Mouse (Mus musculus): Measurements from ENCODE around the gene Oxct2b. TPM values are rescaled to one million over a fixed set of nuclear protein-coding genes. Genes with fewer than 3 reads are reported as not detected.
"Not testable (repeated sequence)": the region's sequence is repeated elsewhere in the genome, so short reads cannot be mapped to it uniquely, and the experiment has no call there.

Gene Oxct2b
- polyA plus RNA-seq (2017; shearing (Covaris generic)): not detected

GRCm38 (mm10) chr4:123116011-123116410 is at the start of gene Oxct2b:
Gene Oxct2b, plus strand, starts transcription at chr4:123116266.
- ATAC-seq: no peak

GRCm38 (mm10) chr4:123068646-123069045 is 47.4 kb upstream of the Oxct2b start:
- no peak for ATAC-seq

GRCm38 (mm10) chr4:123071266-123071966 is 44.6 kb upstream of the Oxct2b start:
- no peak for ATAC-seq

GRCm38 (mm10) chr4:123076928-123077327 is 39.1 kb upstream of the Oxct2b start:
- no peak for ATAC-seq

- no peak for ATAC-seq
Measured at GRCm38 (mm10) chr4:123078231-123078630, 37.8 kb upstream of the Oxct2b start.

GRCm38 (mm10) chr4:123080791-123081190 is 35.3 kb upstream of the Oxct2b start:
- no peak for ATAC-seq

- ATAC-seq: peak; percentile 89
Measured at GRCm38 (mm10) chr4:123082283-123083163, 33.5 kb upstream of the Oxct2b start.

- ATAC-seq: no peak
Measured at GRCm38 (mm10) chr4:123083323-123083902, 32.7 kb upstream of the Oxct2b start.

GRCm38 (mm10) chr4:123085290-123085689 is 30.8 kb upstream of the Oxct2b start:
- peak; percentile 40 for ATAC-seq

- ATAC-seq: no peak
Measured at GRCm38 (mm10) chr4:123086381-123086780, 29.7 kb upstream of the Oxct2b start.

GRCm38 (mm10) chr4:123092621-123093020 is 23.4 kb upstream of the Oxct2b start:
- no peak for ATAC-seq

GRCm38 (mm10) chr4:123093064-123093776 is 22.8 kb upstream of the Oxct2b start:
- ATAC-seq: no peak

GRCm38 (mm10) chr4:123093869-123094268 is 22.2 kb upstream of the Oxct2b start:
- ATAC-seq: no peak

- ATAC-seq: no peak
Measured at GRCm38 (mm10) chr4:123104651-123105450, 11.2 kb upstream of the Oxct2b start, which contains the start of gene Bmp8b. Gene Bmp8b, plus strand, starts transcription at chr4:123105165.

- no peak for ATAC-seq
Measured at GRCm38 (mm10) chr4:123105451-123105790, 10.6 kb upstream of the Oxct2b start.

GRCm38 (mm10) chr4:123105929-123106328 is 10.1 kb upstream of the Oxct2b start:
- not testable (repeated sequence) for ATAC-seq

- ATAC-seq: no peak
Measured at GRCm38 (mm10) chr4:123106864-123107263, 9.2 kb upstream of the Oxct2b start.

GRCm38 (mm10) chr4:123108056-123108455 is 8.0 kb upstream of the Oxct2b start:
- no peak for ATAC-seq

- no peak for ATAC-seq
Measured at GRCm38 (mm10) chr4:123110751-123111150, 5.3 kb upstream of the Oxct2b start.

- not testable (repeated sequence) for ATAC-seq
Measured at GRCm38 (mm10) chr4:123111275-123111983, 4.6 kb upstream of the Oxct2b start.

- no peak for ATAC-seq
Measured at GRCm38 (mm10) chr4:123112216-123112764, 3.8 kb upstream of the Oxct2b start.

Data from CD4-positive, CD25-positive, alpha-beta regulatory T cell, adult 4 months (primary cell).